Mouse (Mus musculus) spleen, postnatal 4 days (tissue): Measurements from ENCODE around the gene Rgmb.

ENCODE experiments used
- DNase-seq, 2 experiments: peaks; one replicate each; pipeline ENCODE4 v3.0.0; 2022; ENCODE audit warnings: low spot score in 2 of 2

The Rgmb gene

DNA sequence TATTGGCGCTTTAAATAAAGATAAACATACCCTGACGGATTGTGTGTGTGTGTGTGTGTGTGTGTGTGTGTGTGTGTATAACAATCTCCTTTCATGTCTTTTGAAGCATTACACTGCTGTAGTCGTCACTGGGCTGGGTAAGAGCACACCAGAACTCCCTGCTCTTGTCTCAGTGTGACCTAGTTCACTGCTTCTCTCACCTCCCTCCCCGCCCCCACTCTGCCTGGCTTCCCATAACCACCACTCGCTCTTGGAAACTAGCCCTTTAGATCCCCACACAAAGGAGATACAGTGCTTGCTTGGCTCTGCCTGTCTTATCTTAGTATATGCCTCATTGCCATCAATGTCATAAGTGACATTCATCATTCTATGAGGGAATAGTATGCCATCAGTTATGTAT, 54.5 kb downstream of the Rgmb start:
- no peak for DNase-seq

DNA sequence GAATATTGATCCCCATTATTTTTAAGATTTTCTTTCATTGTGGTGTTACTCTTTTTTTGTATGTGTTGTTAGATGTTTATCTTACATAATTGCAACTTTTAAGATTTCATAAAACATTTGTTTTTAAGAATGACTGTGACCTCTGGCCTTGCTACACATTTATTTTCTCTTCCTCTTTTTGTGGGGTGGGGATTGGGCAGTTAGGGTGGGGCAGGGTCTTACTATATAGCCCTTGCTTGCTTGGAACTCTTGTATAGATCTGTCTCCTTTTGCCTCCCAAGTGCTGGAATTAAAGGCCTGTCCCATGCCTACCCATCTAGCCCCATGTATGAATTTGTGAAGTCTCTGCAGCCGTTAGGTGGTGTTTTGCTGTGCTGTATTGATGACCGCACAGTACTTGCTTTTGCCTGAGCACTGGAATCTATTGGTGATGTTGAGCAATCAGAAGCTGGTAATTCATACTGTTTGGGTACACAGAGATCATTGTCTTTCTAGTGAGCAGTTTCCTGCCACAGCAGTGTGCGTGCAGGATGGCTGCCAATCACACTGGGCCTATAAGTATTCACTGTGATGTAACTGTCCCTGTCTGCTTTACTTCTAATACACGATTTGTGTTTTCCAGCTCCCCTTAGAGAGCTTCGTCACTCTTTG, 56.1 kb downstream of the Rgmb start:
- no peak for DNase-seq

DNA sequence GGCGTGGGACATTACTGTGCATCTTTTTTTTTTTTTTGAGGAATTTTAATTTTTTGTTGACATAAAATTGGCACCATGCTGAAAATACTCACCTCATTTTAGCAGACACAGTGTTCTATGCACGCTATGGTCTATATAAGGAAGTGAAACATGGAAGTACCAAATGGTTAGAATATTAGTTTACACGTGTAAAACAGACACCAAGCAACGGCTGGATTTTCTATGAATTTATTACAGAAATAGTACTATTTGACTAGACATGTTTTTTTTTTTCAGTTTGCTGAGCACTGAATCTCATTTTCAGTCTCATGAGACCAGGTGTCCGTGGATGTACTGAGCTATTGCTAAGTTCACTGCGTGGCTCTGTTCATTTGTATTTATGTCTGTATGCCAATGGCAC, 56.9 kb downstream of the Rgmb start:
- no peak for DNase-seq

GRCm38 (mm10) chr17:15769081-15769724, 61.6 kb downstream of the Rgmb start:
- no peak for DNase-seq

- DNase-seq, result no peak
These were observed 69.6 kb downstream of the Rgmb start for GRCm38 (mm10) chr17:15761191-15761590.
